Comparison of ENCODE assay signal across 31 mouse cellular contexts in genomic region chr17:27653253-27653959, GRCm38 (mm10). TPM values are rescaled to one million over a fixed set of nuclear protein-coding genes. Genes with fewer than 3 reads are reported as not detected.
DNase-seq lines count a peak whose midpoint lies in the region; ATAC-seq and TF ChIP-seq lines count a peak whose summit lies in the region.
"Had no signal": no experiment of that assay in that cellular context is flagged by ENCODE, and none has a peak within 500 bp of the region (broad histone marks: within the 10 kb centered on the region; RNA-seq: fewer than 3 reads in every experiment).

No protein-coding gene starts in this region.

- peak; percentile 57; the same call in 1 of the 2 replicates for ATAC-seq in liver, embryonic 13.5 days (ENCODE audit: low read depth)
- ATAC-seq in megakaryocyte-erythroid progenitor cell, adult 5-6 weeks (replicated peaks; ENCODE audit: low FRiP score, low TSS enrichment, poor library complexity, severe bottlenecking) = peak; percentile 53; the same call in 1 of the 2 replicates
- ATAC-seq: forebrain, embryonic 14.5 days; forebrain, postnatal 0 days had no signal

- intact Hi-C loops in left cerebral cortex, adult 2 months (cut with DNase I) = loop anchor here (10.0 kb wide), 1 partner anchor 181 kb away; the partner anchor contains the start of gene Snrpc

- no peak overlapping the region for H3K4me3 ChIP-seq in liver, embryonic 13.5 days (replicated peaks)
- H3K4me3 ChIP-seq in MEL (ENCODE audit: control insufficient read depth in 1 of 2, insufficient read depth in 1 of 2, low read depth in 2 of 2, low read length in 2 of 2) = no peak overlapping the region
- H3K4me3 ChIP-seq in left cerebral cortex, adult 2 months = no peak overlapping the region
- H3K4me3 ChIP-seq: forebrain, embryonic 10.5 days; gastrocnemius, adult 2 months; hindbrain, embryonic 12.5 days; hindbrain, embryonic 15.5 days had no signal

- peaks cover 14% of the 10 kb centered on the region for H3K4me1 ChIP-seq in liver, embryonic 13.5 days (replicated peaks)
- peaks cover 0 to 26% of the 10 kb centered on the region in 2 experiments; a peak in 2 of 4 replicates for H3K4me1 ChIP-seq in MEL (ENCODE audit: control insufficient read depth in 1 of 2, insufficient read depth in 2 of 2, low read length in 2 of 2)

- H3K27ac ChIP-seq in liver, embryonic 13.5 days = no peak overlapping the region
- H3K27ac ChIP-seq in MEL (ENCODE audit: control insufficient read depth, low read depth, low read length) = no peak overlapping the region
- no peak overlapping the region for H3K27ac ChIP-seq in left cerebral cortex, adult 2 months
- H3K27ac ChIP-seq: forebrain, embryonic 10.5 days; gastrocnemius, adult 2 months; hindbrain, embryonic 12.5 days; hindbrain, embryonic 15.5 days had no signal

- H3K27me3 ChIP-seq in liver, embryonic 13.5 days = peaks cover 58% of the 10 kb centered on the region
- H3K27me3 ChIP-seq in MEL (ENCODE audit: control insufficient read depth in 1 of 2, insufficient read depth in 2 of 2, low read length in 2 of 2) = no peaks in the 10 kb centered on the region
- H3K27me3 ChIP-seq: hindbrain, embryonic 15.5 days had no signal

- TF ChIP-seq CTCF in MEL (IDR thresholded peaks at IDR 0.05 in 2 of 3, conservative IDR thresholded peaks at IDR 0.05 in 1 of 3; ENCODE audit: control insufficient read depth in 1 of 3, insufficient read depth in 1 of 3, low read depth in 2 of 3, low read length in 3 of 3, poor library complexity in 1 of 3, severe bottlenecking in 1 of 3) = no peak
- no peak for TF ChIP-seq CTCF in left cerebral cortex, adult 2 months (IDR thresholded peaks at IDR 0.05)

- TF ChIP-seq POLR2A in MEL (IDR thresholded peaks at IDR 0.05; ENCODE audit: control insufficient read depth in 1 of 2, insufficient read depth in 1 of 2, low read depth in 1 of 2, low read length in 2 of 2, poor library complexity in 1 of 2) = no peak

- no peak overlapping the region for H3K9ac ChIP-seq in liver, embryonic 13.5 days
- H3K9ac ChIP-seq in MEL (ENCODE audit: control insufficient read depth, low read depth, low read length, poor library complexity, severe bottlenecking) = no peak overlapping the region
- H3K9ac ChIP-seq: forebrain, postnatal 0 days; hindbrain, embryonic 12.5 days; hindbrain, embryonic 15.5 days had no signal

- H3K79me2 ChIP-seq in MEL (ENCODE audit: control insufficient read depth, insufficient read depth, low read length, poor library complexity) = no peaks in the 10 kb centered on the region

- DNase-seq in liver, embryonic 13.5 days = no peak
- no peak for DNase-seq in liver
- peak; percentile 48 for DNase-seq in MEL (ENCODE audit: low read depth, low spot score)
- DNase-seq in left cerebral cortex, adult 2 months (ENCODE audit: extremely low spot score in 1 of 2, low spot score in 2 of 2) = no peak
- no peak for DNase-seq in left cerebral cortex, adult 8-10 months (ENCODE audit: low spot score in 2 of 2)
- DNase-seq in Muller cell, postnatal 12 days (ENCODE audit: inconsistent ontology term) = no peak
- DNase-seq: adrenal gland, postnatal 10 days; adrenal gland, postnatal 36 days; B cell, adult 2 months; cerebellum, adult 18-20 months; cerebellum, adult 9-10 months; cerebellum, postnatal 14 days; forebrain, postnatal 0 days; gastrocnemius, adult 2 months; gastrocnemius, postnatal 14 days; heart, adult 11 months had no signal

- no peaks in the 10 kb centered on the region for H3K9me3 ChIP-seq in liver, embryonic 13.5 days (replicated peaks)
- H3K9me3 ChIP-seq in MEL (replicated peaks; ENCODE audit: insufficient read depth, low read length) = no peaks in the 10 kb centered on the region
- H3K9me3 ChIP-seq: forebrain, embryonic 10.5 days; hindbrain, embryonic 12.5 days; hindbrain, embryonic 15.5 days had no signal

- TF ChIP-seq RAD21 in MEL (IDR thresholded peaks at IDR 0.05; ENCODE audit: low read depth, low read length) = no peak

- H3K4me2 ChIP-seq in liver, embryonic 13.5 days = no peak overlapping the region
- H3K4me2 ChIP-seq: heart, embryonic 11.5 days; hindbrain, embryonic 12.5 days; hindbrain, embryonic 15.5 days had no signal

- 33% methylated on average over 10 of the region's 10 CpGs for WGBS in liver, embryonic 13.5 days (ENCODE audit: insufficient replicate concordance)

- H3K36me3 ChIP-seq in liver, embryonic 13.5 days = no peaks in the 10 kb centered on the region
- peaks cover 0 to 9% of the 10 kb centered on the region in 2 experiments; a peak in 2 of 4 replicates for H3K36me3 ChIP-seq in MEL (ENCODE audit: control insufficient read depth in 1 of 2, insufficient read depth in 2 of 2, low read length in 2 of 2)
- H3K36me3 ChIP-seq: forebrain, embryonic 10.5 days; hindbrain, embryonic 12.5 days; hindbrain, embryonic 15.5 days had no signal

- TF ChIP-seq EP300 in MEL (IDR thresholded peaks at IDR 0.05; ENCODE audit: low read depth in 1 of 2, low read length in 2 of 2) = no peak

TF ChIP-seq in MEL, 35 proteins besides CTCF, POLR2A, EP300 and RAD21:
- 0 out of 2 replicates have a peak, but pooled peaks have one; percentile 15 for TF ChIP-seq SIN3A (IDR thresholded peaks at IDR 0.05; ENCODE audit: low read length)
- TF ChIP-seq POLR2AphosphoS5 (IDR thresholded peaks at IDR 0.05; ENCODE audit: borderline replicate concordance, low read depth, low read length) = no peak
- peak; percentile 23; the same call in 1 of the 2 replicates for TF ChIP-seq GATA1 (IDR thresholded peaks at IDR 0.05; ENCODE audit: low read depth, low read length)
- TF ChIP-seq TAL1 (IDR thresholded peaks at IDR 0.05; ENCODE audit: low read length) = no peak
- no peak for TF ChIP-seq UBTF (IDR thresholded peaks at IDR 0.05; ENCODE audit: borderline replicate concordance, insufficient read depth, low read depth, low read length)
TF ChIP-seq in MEL: peak in this region for 2.

RNA-seq across cellular contexts. Expression of gene Pacsin1, which starts 1.9 kb away (rescaled TPM):
- polyA plus RNA-seq in liver, embryonic 13.5 days (2015; fragmentation: Nextera tagmentation; extraction: Ambion mirVana) = 0.20 and 0.32 TPM in 2 replicates
- total RNA-seq in MEL (2012; rRNA removed) = not detected in 2 replicates
- polyA plus RNA-seq in MEL (2012; ENCODE audit: insufficient read depth in 1 of 2, insufficient read length in 2 of 2, low read depth in 1 of 2, low replicate concordance in 2 of 2, missing spikeins in 1 of 2) = under 1 TPM in 1 of 2 experiments, not detected in 1; 0.17 TPM
- 0.64 TPM in 1 of 2 replicates, not detected in the other for total RNA-seq in megakaryocyte-erythroid progenitor cell, adult 5-6 weeks (2014; fragmentation: Nextera tagmentation)
- 0.11 TPM in 1 of 2 replicates, not detected in the other for total RNA-seq in megakaryocyte-erythroid progenitor cell, adult 5-6 weeks (2017)
- total RNA-seq in left cerebral cortex, adult 2 months (2021) = 100 to 1,000 TPM; 436 to 459 TPM
- 100 to 1,000 TPM; 377 to 404 (median 391) TPM for total RNA-seq in left cerebral cortex, adult 8-10 months (2022)
- total RNA-seq: hematopoietic stem cell, adult 5-6 weeks had no signal

RNA-seq across cellular contexts. Expression of gene Rps10, which starts 16.9 kb away (rescaled TPM):
- polyA plus RNA-seq in liver, embryonic 13.5 days (2015; fragmentation: Nextera tagmentation; extraction: Ambion mirVana) = 778 and 786 TPM in 2 replicates
- 3,087 and 3,166 TPM in 2 replicates for total RNA-seq in MEL (2012; rRNA removed)
- polyA plus RNA-seq in MEL (2012; ENCODE audit: insufficient read depth in 1 of 2, insufficient read length in 2 of 2, low read depth in 1 of 2, low replicate concordance in 2 of 2, missing spikeins in 1 of 2) = 1,000 to 10,000 TPM; 3,057 to 3,899 TPM
- 2,733 and 3,098 TPM in 2 replicates for total RNA-seq in megakaryocyte-erythroid progenitor cell, adult 5-6 weeks (2014; fragmentation: Nextera tagmentation)
- 2,912 and 3,218 TPM in 2 replicates for total RNA-seq in megakaryocyte-erythroid progenitor cell, adult 5-6 weeks (2017)
- total RNA-seq in left cerebral cortex, adult 2 months (2021) = 100 to 1,000 TPM; 444 to 464 TPM
- total RNA-seq in left cerebral cortex, adult 8-10 months (2022) = 100 to 1,000 TPM; 424 to 529 (median 492) TPM

RNA-seq across cellular contexts. Expression of gene RPS10-NUDT3, which starts 18.4 kb away (rescaled TPM):
- polyA plus RNA-seq in liver, embryonic 13.5 days (2015; fragmentation: Nextera tagmentation; extraction: Ambion mirVana) = not detected in 2 replicates
- total RNA-seq in MEL (2012; rRNA removed) = not detected in 2 replicates
- 10 to 100 TPM in 1 of 2 experiments, not detected in 1; 37.3 TPM for polyA plus RNA-seq in MEL (2012; ENCODE audit: insufficient read depth in 1 of 2, insufficient read length in 2 of 2, low read depth in 1 of 2, low replicate concordance in 2 of 2, missing spikeins in 1 of 2)
- total RNA-seq in megakaryocyte-erythroid progenitor cell, adult 5-6 weeks (2014; fragmentation: Nextera tagmentation) = not detected in 2 replicates
- total RNA-seq in megakaryocyte-erythroid progenitor cell, adult 5-6 weeks (2017) = not detected in 2 replicates
- total RNA-seq in left cerebral cortex, adult 2 months (2021) = 1 to 10 TPM in 1 of 2 experiments, not detected in 1; 2.0 TPM
- 1 to 10 TPM in 1 of 4 experiments, not detected in 3; 2.0 TPM for total RNA-seq in left cerebral cortex, adult 8-10 months (2022)
- total RNA-seq: adrenal gland, adult 18-20 months; adrenal gland, postnatal 36 days; CH12.LX; ES-E14; forebrain, postnatal 0 days; gastrocnemius, postnatal 14 days; gastrocnemius, postnatal 4 days; hematopoietic stem cell, adult 5-6 weeks had no signal
- polyA plus RNA-seq: embryonic facial prominence, embryonic 11.5 days; embryonic facial prominence, embryonic 14.5 days; forebrain, embryonic 10.5 days; forebrain, embryonic 14.5 days; forebrain, postnatal 0 days; heart, embryonic 11.5 days; heart, embryonic 14.5 days; heart, postnatal 0 days; hindbrain, embryonic 12.5 days; hindbrain, embryonic 15.5 days had no signal

RNA-seq across cellular contexts. Expression of gene Nudt3, which starts 30.1 kb away (rescaled TPM):
- polyA plus RNA-seq in liver, embryonic 13.5 days (2015; fragmentation: Nextera tagmentation; extraction: Ambion mirVana) = 31.3 and 33.9 TPM in 2 replicates
- 93.8 and 96.5 TPM in 2 replicates for total RNA-seq in MEL (2012; rRNA removed)
- 100 to 1,000 TPM in 1 of 2 experiments, 10 to 100 TPM in 1; 97.0 to 258 TPM for polyA plus RNA-seq in MEL (2012; ENCODE audit: insufficient read depth in 1 of 2, insufficient read length in 2 of 2, low read depth in 1 of 2, low replicate concordance in 2 of 2, missing spikeins in 1 of 2)
- total RNA-seq in megakaryocyte-erythroid progenitor cell, adult 5-6 weeks (2014; fragmentation: Nextera tagmentation) = 78.3 and 78.9 TPM in 2 replicates
- 143 and 144 TPM in 2 replicates for total RNA-seq in megakaryocyte-erythroid progenitor cell, adult 5-6 weeks (2017)
- 100 to 1,000 TPM; 550 to 603 TPM for total RNA-seq in left cerebral cortex, adult 2 months (2021)
- 100 to 1,000 TPM; 583 to 634 (median 585) TPM for total RNA-seq in left cerebral cortex, adult 8-10 months (2022)

Comparison
In these comparisons a context has a peak if more than half of its experiments do, and no peak if none do; other contexts are left out.
1. RNA of gene Pacsin1, which starts 1.9 kb away (total RNA-seq): 436 to 459 TPM in left cerebral cortex, adult 2 months and 377 to 404 TPM in left cerebral cortex, adult 8-10 months; not detected in MEL and 0.11 to 0.64 TPM in megakaryocyte-erythroid progenitor cell, adult 5-6 weeks; every median in the first group is over 100 times any median in the second.